Mouse (Mus musculus) 416B (cell line): ENCODE measurements around the gene Zfp628.
"Not testable (repeated sequence)": the region's sequence is repeated elsewhere in the genome, so short reads cannot be mapped to it uniquely, and the experiment has no call there.

ENCODE experiments used
- DNase-seq: peaks from one replicate; pipeline ENCODE4 v3.0.0; 2011; ENCODE audit warnings: low read depth

The Zfp628 gene

GRCm38 (mm10) chr7:4915007-4915665 lies at the start of gene Zfp628:
Gene Zfp628, plus strand, starts transcription at chr7:4915217.
- peak; percentile 94 for DNase-seq

GRCm38 (mm10) chr7:4865579-4866493 lies 49.2 kb upstream of the Zfp628 start:
- peak; percentile 96 for DNase-seq

- peak; percentile 37 for DNase-seq
Measured at GRCm38 (mm10) chr7:4866631-4867180, 48.3 kb upstream of the Zfp628 start.

- no peak for DNase-seq
Measured at GRCm38 (mm10) chr7:4870133-4870532, 44.9 kb upstream of the Zfp628 start, which contains the start of gene Isoc2b. Gene Isoc2b, minus strand, starts transcription at chr7:4870258.

- DNase-seq: peak; percentile 95
Measured at GRCm38 (mm10) chr7:4876753-4877221, 38.2 kb upstream of the Zfp628 start, which contains the start of gene Isoc2a. Gene Isoc2a, plus strand, starts transcription at chr7:4877153.

- DNase-seq: no peak
Measured at GRCm38 (mm10) chr7:4877226-4877625, 37.8 kb upstream of the Zfp628 start.

GRCm38 (mm10) chr7:4878186-4878585 lies 36.8 kb upstream of the Zfp628 start:
- DNase-seq: peak; percentile 20

GRCm38 (mm10) chr7:4879036-4879435 lies 36.0 kb upstream of the Zfp628 start:
- DNase-seq: not testable (repeated sequence)

- no peak for DNase-seq
Measured at GRCm38 (mm10) chr7:4886680-4887079, 28.3 kb upstream of the Zfp628 start.

- no peak for DNase-seq
Measured at GRCm38 (mm10) chr7:4895186-4895585, 19.8 kb upstream of the Zfp628 start.

- DNase-seq: no peak
Measured at GRCm38 (mm10) chr7:4898851-4899648, 16.0 kb upstream of the Zfp628 start.

- DNase-seq: no peak
Measured at GRCm38 (mm10) chr7:4899649-4900522, 15.1 kb upstream of the Zfp628 start.

- DNase-seq: no peak
Measured at GRCm38 (mm10) chr7:4900523-4900851, 14.5 kb upstream of the Zfp628 start.

GRCm38 (mm10) chr7:4901171-4901570 lies 13.8 kb upstream of the Zfp628 start:
- DNase-seq: peak; percentile 30

GRCm38 (mm10) chr7:4902404-4902803 lies 12.6 kb upstream of the Zfp628 start:
- no peak for DNase-seq

- DNase-seq: no peak
Measured at GRCm38 (mm10) chr7:4906466-4906950, 8.5 kb upstream of the Zfp628 start, which contains the start of gene Gm36210. Gene Gm36210, minus strand, starts transcription at chr7:4906516.

- DNase-seq: no peak
Measured at GRCm38 (mm10) chr7:4911561-4911960, 3.5 kb upstream of the Zfp628 start.

- peak; percentile 77 for DNase-seq
Measured at GRCm38 (mm10) chr7:4912248-4912647, 2.8 kb upstream of the Zfp628 start.

GRCm38 (mm10) chr7:4915669-4916416 lies 826 bp downstream of the Zfp628 start:
- DNase-seq: no peak

- no peak for DNase-seq
Measured at GRCm38 (mm10) chr7:4917494-4917893, 2.5 kb downstream of the Zfp628 start.
